Mouse (Mus musculus) urinary bladder, adult 2 months (tissue): Measurements from ENCODE around the gene Kpna1. TPM values are rescaled to one million over a fixed set of nuclear protein-coding genes. Genes with fewer than 3 reads are reported as not detected.
"Not testable (repeated sequence)": the region's sequence is repeated elsewhere in the genome, so short reads cannot be mapped to it uniquely, and the experiment has no call there.

Experiments used
- DNase-seq: peaks from one replicate; pipeline ENCODE4 v3.0.0; 2022; ENCODE audit warnings: low spot score
- polyA plus RNA-seq: library from polyadenylated mRNA; depleted of rRNA; stranded (reverse); fragments of >200 nt; gene quantifications from 2 replicates; pipeline ENCODE4 v1.2.3, GENCODE M21; 2012; rRNA removed

The Kpna1 gene
- polyA plus RNA-seq: 18.0 and 21.2 TPM in 2 replicates

GRCm38 (mm10) chr16:35978450-35978849, at the start of gene Kpna1:
Gene Kpna1, plus strand, starts transcription at chr16:35978750.
- not testable (repeated sequence) for DNase-seq

DNA sequence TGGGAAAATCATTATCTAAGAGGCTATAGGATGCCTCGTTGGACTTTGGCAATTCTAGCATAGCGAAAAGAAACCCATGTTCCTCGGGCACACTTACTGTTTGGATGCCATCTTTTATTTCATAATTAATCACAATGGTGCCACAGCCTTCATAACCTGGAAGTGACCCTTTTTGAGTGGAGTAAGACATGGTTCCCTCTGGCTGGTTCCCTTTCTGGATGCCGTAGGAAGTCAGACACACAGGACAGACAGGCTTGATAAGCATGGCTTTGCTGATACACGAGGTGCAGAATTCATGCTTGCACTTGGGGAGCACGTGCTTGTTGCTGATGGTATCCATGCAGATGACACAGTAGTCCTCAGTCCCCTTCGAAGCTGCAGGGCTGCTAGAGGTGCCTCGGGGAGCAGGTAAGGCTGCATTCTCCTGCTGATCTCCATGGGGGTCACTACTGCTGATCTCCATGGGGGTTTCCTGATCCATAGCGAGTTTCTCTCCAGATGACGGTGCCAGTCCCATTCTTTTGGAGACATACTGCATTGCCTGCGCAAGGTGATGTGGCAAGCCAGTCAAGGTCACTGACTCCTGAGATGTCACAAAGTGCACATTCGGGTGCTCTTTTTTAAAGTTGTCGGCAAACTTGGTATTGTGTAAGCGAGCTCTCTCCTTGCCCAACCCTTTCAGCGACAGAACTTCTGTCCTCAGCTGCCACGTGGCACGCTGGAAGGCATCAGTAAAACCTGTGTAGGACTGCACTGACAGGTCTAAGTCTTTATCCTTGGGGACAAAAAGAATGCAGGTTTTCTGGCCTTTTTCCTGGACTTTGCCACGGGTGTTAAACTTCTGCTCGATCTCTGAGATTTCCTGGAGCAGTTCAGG, 46.1 kb upstream of the Kpna1 start:
- DNase-seq: no peak

DNA sequence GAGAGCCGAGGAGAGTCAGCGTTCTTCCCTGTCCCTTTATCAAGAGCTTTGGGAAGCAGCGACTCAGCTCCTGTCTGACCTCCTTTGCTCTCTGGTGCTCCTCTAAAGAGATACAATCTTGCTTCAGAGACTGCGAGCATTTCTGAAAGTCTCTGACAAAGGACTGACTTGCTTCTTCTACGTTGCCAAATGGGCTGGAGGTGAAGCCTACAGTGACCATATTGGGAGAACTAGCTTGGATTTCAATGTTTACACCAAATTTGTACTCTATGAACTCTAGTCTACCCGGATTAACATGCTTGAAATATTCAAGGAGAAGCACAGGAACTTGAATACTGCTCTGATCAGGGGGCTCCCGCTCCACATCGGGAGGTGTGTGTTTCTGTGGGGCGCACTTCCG, 45.4 kb upstream of the Kpna1 start:
- no peak for DNase-seq

GRCm38 (mm10) chr16:35938211-35939151, 40.1 kb upstream of the Kpna1 start, which contains the start of the genes Parp9 and Dtx3l:
Gene Parp9, plus strand, starts transcription at chr16:35938470.
Gene Dtx3l, minus strand, starts transcription at chr16:35939151.
- peak; percentile 60 for DNase-seq

GRCm38 (mm10) chr16:35939261-35939660, 39.3 kb upstream of the Kpna1 start:
- DNase-seq: no peak

GRCm38 (mm10) chr16:35939690-35940089, 38.9 kb upstream of the Kpna1 start:
- DNase-seq: peak; percentile 70

DNA sequence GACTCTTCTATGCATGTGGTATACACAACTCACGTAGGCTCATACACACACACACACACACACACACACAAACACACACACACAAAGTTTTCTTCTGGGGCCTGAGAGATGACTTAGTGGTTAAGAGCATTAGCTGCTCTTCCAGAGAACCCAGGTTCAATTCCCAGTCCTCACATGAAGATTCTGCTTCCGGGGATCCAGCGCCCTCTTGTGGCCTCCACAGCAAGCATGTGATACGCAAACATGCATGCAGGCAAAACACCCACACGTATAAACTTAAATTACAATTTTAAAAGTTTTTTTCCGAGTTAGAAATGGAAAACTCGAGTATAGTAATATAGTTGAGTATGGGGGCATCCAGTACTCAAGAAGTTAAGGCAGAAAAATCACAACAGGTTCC, 37.2 kb upstream of the Kpna1 start:
- DNase-seq: no peak

DNA sequence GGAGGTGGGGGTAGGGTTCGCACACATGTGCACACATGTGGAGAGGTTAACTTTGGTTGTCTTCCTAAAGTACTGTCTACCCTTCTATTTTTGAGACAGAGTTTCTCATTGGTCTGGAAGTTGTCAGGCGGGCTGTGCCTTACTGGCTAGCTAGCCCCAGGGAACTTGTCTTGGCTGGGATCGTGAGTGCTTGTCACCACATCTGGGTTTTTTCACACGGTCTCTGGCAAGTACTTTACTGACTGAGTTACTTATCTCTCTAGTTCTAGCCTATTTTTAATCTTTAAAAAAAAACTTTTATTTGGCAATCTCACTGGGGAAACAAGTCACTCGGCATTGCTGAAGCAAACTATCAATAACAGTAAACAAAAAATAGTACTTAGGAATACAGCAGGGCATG, 29.3 kb upstream of the Kpna1 start:
- no peak for DNase-seq

GRCm38 (mm10) chr16:35951216-35951615, 27.3 kb upstream of the Kpna1 start:
- DNase-seq: no peak

DNA sequence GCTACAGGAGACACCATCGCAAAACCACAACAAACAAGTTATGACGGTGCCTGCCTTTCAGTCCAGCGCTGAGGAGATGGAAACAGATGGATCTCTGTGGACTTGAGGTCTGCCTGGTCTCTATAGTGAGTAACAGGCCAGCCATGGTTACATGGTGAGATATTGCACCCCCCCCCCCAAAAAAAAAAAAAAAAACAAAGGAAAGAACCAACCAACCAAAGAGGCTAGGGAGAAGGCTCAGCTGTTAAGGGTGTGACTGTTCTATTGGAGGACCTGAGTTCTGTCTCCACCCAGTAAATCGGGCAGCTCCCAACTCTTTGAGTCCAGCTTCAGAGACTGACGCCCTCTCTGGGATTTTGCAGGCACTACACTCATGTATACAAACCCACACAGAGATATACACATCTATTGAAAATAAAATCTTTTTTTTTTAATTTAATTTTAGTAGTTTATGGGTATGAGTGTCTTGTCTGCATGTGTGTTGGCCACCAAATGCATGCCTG, 25.9 kb upstream of the Kpna1 start:
- DNase-seq: no peak

- DNase-seq: not testable (repeated sequence)
Measured at GRCm38 (mm10) chr16:35965991-35966390, 12.6 kb upstream of the Kpna1 start.

DNA sequence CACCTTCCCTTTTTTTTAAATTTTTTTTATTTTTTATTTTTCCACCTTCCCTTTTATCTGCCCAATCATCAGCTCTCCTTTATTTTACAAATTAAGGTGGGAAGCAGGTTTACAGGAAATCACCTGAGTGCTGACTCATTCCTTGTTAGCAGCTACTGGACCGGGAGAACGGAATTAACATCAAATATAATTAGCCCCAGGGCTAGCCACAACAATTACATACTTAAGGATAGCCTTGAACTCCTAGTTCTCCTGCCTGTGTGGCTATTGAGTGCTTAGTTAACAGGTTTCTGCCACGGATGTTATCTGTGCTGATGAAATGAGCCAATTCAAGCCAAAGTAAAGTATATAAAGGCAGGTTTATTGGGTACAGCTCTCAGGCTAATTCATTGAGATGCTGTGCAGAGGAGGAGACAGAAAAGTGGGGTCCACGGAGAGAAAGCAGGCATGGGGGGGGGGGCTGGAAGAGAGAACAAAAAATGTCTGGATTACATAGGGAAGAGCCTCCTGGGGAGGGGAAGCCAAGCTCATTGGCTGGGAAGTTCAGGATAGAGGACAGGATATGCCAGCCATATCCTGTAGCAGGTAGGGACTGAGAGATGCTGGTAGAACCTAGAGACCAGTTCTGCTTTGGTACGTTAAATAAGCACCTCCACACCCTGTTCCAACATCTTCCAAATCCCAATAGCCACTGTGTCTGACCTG, 12.0 kb upstream of the Kpna1 start:
- DNase-seq: no peak

GRCm38 (mm10) chr16:35967319-35967718, 11.2 kb upstream of the Kpna1 start:
- DNase-seq: no peak

- DNase-seq: no peak
Measured at GRCm38 (mm10) chr16:35968149-35968548, 10.4 kb upstream of the Kpna1 start.

DNA sequence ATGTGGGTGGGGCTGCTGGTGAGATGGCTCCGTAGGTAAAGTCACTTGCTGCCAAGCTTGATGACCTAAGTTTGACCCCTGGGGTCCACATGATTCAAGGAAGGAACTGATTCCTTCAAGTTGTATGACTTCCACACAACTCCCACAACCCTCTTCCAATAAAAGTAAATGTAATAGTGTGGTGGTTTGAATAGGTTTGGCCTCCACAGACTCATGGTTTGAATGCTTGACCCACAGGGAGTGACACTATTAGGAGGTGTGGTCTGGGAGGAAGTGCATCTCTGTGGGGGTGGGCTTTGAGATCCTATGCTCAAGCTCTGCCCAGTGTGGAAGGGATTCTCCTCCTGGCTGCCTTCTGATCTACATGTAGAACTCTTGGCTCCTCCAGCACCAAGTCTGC, 4.5 kb upstream of the Kpna1 start:
- no peak for DNase-seq

- DNase-seq: peak; percentile 100
Measured at GRCm38 (mm10) chr16:35981363-35981821, 2.8 kb downstream of the Kpna1 start.

GRCm38 (mm10) chr16:35982506-35982901, 4.0 kb downstream of the Kpna1 start:
- no peak for DNase-seq

DNA sequence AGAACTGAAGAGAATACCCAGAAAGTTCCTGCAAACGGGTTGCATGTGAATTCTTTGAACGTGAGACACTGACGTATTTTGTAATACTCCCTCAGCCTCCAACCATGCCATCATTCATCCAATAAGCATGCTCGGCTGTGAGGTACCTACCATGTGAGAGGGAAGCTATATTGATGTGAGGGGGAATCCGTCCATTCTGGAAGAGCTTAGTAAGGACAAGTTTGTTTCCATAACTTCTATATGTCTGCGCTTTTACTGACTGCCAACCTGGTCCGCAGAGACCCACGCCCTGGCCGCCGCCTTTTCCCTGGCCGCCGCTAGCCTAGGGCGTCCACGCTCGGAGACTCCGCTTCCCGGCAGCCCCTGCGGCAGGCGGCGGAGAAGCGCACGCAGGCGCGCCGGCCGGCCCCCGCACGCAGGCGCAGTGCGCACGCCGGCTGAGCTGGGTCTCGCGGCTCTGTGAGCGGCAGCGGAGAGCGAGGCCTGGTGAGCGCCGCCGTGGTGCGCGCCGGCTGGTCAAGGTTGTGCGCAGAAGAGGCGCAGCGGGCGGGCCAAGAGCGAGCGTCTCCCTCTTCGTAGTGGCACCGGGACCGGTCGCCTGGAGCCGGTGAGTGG, 4.5 kb downstream of the Kpna1 start:
- peak; percentile 89 for DNase-seq

DNA sequence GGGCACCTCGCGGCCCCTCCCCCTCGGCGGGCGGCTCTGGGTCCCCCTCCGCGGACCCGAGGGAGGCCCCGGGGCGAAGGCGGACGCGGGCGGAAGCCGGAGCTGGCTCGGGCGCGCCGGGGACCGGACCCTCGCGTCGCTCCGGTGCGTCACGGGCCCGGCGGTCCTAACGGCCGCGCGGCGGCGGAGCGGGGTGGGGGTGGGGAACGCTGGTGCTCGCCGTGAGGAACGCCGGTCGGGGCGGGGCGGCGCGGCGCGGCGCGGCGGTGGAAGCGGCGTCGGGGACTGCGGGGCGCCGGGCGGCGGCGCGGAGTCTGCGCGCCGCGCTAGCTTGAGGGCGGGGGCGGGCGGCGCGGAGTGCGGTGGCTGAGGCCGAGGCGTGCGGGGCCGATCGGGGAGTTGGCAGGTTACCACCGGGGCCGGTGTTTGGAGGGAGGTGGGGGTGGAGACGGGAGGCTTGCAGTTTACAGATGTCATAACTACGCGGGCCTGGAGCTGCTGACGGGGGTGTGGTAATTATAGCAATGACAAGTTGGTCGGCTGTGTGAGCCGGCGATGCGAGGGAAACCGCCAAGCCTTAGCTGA, 5.1 kb downstream of the Kpna1 start:
- DNase-seq: no peak

GRCm38 (mm10) chr16:35984471-35984870, 5.9 kb downstream of the Kpna1 start:
- no peak for DNase-seq

- DNase-seq: no peak
Measured at GRCm38 (mm10) chr16:35987930-35988329, 9.4 kb downstream of the Kpna1 start.
